ENCODE assay signal across 25 mouse cellular contexts in genomic region chr9:32929331-32929730, GRCm38 (mm10).
"Had no signal": no experiment of that assay in that cellular context is flagged by ENCODE, and none has a peak within 500 bp of the region (broad histone marks: within the 10 kb centered on the region; RNA-seq: fewer than 3 reads in every experiment).

No protein-coding gene starts in this region.

- H3K36me3 ChIP-seq: heart, embryonic 10.5 days; heart, embryonic 13.5 days; heart, embryonic 15.5 days; hindbrain, embryonic 12.5 days; kidney, embryonic 15.5 days; limb, embryonic 13.5 days; limb, embryonic 15.5 days had no signal

- DNase-seq: forebrain, postnatal 0 days; gastrocnemius, postnatal 14 days; gastrocnemius, postnatal 36 days; heart, adult 18-20 months; heart, postnatal 14 days; heart, postnatal 36 days; kidney, adult 11 months; kidney, adult 2 months; kidney, adult 9 months; kidney, postnatal 14 days; kidney, postnatal 36 days; layer of hippocampus, adult 9-11 months; layer of hippocampus, postnatal 36 days; left cerebral cortex, postnatal 4 days had no signal

- ATAC-seq: forebrain, postnatal 0 days; hindbrain, embryonic 16.5 days; intestine, embryonic 16.5 days had no signal

- H3K27me3 ChIP-seq: heart, embryonic 13.5 days; heart, embryonic 15.5 days; hindbrain, embryonic 12.5 days; kidney, embryonic 15.5 days; limb, embryonic 13.5 days had no signal

- H3K27ac ChIP-seq: heart, embryonic 10.5 days; heart, embryonic 13.5 days; heart, embryonic 15.5 days; hindbrain, embryonic 12.5 days; hindbrain, embryonic 14.5 days; kidney, embryonic 15.5 days; kidney, postnatal 0 days; limb, embryonic 13.5 days; limb, embryonic 15.5 days had no signal

- H3K9me3 ChIP-seq: heart, embryonic 10.5 days; heart, embryonic 13.5 days; heart, embryonic 15.5 days; hindbrain, embryonic 12.5 days; kidney, embryonic 15.5 days; limb, embryonic 13.5 days; limb, embryonic 15.5 days had no signal

- H3K4me3 ChIP-seq: heart, embryonic 10.5 days; heart, embryonic 13.5 days; heart, embryonic 15.5 days; hindbrain, embryonic 12.5 days; kidney, embryonic 15.5 days; limb, embryonic 13.5 days; limb, embryonic 15.5 days had no signal

- H3K4me1 ChIP-seq: hindbrain, embryonic 12.5 days had no signal
